Mouse (Mus musculus): Measurements from ENCODE around the gene Gm20388.

Gene Gm20388

DNA sequence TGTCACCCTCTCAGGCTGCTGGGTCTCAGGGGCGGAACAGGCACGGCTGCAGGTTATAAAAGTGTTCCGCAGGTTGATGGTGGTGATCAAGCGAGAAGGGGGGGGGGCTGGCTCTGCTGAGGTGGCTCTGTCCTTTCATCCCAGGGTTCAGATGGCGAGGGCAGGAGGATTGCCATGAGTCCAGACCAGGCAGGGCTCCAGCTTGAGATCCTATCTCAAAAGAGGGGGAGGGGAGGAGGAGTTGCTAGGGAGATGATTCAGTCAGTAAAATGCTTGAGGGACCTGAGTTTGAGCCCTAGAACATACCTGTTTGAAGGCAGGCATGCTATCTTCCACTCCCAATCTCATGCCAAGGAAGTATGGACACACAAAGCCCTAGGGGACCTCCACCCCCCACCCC lies 649.9 kb downstream of the Gm20388 start:
- no peak for DNase-seq

GRCm38 (mm10) chr8:120561539-120562435 lies 651.1 kb downstream of the Gm20388 start:
- DNase-seq: no peak

DNA sequence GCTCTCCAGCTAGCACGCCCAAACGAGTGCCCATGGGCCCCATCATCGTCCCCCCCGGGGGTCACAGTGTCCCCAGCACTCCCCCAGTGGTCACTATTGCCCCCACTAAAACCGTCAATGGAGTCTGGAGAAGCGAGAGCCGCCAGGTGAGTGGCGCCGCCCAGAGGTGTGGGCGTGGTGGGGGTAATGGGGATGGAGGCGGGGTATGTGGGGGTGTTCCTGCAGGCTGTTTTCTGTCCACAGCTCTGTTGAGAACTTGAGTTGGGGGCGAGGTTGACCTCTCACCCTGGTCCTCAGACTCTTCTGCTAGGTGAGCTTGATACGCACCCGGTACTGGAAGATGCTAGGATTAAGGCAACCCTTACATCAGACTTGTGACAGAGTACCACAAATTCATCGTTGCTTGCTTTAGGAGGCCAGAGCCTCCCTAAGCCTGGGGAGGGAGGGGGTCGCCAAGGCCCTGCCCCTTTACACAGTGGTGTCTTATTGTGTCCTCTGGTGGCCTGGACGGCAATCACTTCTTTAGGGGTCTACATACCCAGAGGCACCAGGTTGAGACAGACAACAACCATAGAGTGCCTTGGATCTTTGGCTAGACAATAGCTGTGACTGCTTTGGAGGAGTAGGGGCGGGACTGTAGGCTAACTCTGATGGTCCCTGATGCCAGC lies 652.2 kb downstream of the Gm20388 start:
- DNase-seq: no peak

DNA sequence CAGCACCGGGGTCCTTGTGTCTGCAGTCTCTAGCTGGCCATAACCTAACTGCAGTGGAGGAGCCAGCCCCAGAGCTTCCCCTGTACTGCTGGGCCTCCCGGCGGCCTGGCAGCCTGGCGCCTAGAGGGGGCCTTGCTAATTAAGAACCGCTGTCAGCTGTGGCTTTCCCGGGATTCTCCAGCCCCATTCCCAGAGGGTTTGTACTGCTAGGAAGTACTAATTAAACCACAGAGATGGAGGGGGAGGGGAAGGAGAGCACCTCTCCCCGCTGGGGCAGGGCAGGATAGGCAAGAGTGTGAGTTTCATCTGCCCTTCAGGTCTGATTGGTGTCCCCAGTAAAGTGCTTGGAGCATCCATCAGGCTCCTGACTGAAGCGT lies 652.7 kb downstream of the Gm20388 start:
- DNase-seq: no peak

GRCm38 (mm10) chr8:120563851-120564837 lies 653.5 kb downstream of the Gm20388 start:
- no peak for DNase-seq

DNA sequence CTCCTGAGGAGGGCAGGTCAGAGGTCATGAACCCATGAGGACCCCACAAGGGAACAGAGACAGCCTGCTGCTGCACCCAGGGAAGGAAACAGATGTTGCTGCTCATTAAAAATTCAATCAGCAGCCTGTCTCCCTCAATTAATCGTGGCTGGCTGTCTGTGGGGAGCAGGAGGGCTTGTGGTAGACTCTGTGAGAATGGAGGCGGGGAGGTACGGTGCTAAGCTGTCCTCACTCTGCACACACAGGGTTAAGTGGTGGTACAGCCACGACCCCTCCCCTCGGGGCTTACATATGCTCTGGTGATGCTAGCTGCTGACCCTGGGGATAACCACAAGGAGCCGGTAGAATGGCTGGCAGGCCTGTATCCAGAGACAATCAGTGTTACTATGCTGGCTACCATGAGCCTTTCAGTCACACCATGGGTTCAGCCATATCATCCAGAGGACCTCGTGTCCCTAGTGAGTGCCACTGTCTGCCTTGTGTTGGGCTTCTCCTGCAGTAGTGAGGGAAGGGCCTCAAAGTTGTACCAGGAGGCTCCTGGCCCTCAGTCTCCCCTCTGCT lies 654.6 kb downstream of the Gm20388 start:
- no peak for DNase-seq

DNA sequence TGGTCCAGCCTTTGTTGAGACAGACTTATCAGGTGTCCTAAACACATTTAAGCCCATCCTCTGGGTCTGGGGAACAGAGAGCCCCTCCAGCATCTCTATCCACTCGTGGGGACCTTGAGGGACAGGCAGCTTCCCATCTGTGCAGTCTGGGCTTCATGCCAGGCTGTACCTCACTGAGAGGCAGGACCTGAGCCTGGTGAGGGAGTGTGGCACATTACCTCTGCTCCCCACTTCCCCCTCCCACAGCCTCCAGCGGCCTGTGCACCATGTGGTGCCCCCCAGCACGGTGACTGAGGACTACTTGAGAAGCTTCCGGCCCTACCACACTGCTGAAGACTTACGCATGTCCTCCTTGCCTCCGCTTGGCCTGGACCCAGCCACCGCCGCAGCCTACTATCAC lies 656.0 kb downstream of the Gm20388 start:
- no peak for DNase-seq

DNA sequence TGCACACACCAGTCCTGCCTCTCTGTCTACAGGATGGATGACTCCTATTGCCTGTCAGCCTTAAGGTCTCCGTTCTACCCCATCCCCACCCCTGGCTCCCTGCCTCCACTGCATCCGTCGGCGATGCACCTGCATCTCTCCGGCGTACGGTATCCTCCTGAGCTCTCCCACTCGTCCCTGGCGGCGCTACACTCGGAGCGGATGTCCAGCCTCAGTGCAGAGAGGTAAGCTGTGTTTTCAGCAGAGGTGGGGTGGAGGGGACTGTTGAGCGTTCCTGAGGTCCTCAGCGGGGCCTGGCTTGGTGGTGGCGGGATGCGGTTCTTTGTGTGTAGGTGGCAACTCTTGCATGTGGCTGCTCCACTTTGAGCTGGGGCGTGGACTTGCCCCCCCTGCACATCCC lies 657.1 kb downstream of the Gm20388 start:
- no peak for DNase-seq

GRCm38 (mm10) chr8:120568164-120568798 lies 657.6 kb downstream of the Gm20388 start:
- DNase-seq: no peak

DNA sequence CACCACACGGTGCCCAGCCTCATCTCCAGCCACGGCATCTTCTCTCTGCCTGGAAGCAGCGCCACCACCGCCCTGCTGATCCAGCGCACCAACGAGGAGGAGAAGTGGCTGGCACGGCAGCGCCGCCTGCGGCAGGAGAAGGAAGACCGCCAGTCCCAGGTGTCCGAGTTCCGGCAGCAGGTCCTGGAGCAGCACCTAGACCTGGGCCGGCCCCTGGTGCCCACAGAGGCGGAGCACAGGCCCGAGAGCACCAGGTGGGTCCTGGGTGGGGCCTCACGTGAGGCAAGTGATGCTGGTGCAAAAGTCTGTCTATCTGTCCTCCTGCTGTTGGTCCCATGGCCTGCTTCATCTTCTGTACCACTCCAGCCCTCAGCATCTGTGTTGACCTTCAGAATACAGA lies 658.5 kb downstream of the Gm20388 start:
- no peak for DNase-seq

DNA sequence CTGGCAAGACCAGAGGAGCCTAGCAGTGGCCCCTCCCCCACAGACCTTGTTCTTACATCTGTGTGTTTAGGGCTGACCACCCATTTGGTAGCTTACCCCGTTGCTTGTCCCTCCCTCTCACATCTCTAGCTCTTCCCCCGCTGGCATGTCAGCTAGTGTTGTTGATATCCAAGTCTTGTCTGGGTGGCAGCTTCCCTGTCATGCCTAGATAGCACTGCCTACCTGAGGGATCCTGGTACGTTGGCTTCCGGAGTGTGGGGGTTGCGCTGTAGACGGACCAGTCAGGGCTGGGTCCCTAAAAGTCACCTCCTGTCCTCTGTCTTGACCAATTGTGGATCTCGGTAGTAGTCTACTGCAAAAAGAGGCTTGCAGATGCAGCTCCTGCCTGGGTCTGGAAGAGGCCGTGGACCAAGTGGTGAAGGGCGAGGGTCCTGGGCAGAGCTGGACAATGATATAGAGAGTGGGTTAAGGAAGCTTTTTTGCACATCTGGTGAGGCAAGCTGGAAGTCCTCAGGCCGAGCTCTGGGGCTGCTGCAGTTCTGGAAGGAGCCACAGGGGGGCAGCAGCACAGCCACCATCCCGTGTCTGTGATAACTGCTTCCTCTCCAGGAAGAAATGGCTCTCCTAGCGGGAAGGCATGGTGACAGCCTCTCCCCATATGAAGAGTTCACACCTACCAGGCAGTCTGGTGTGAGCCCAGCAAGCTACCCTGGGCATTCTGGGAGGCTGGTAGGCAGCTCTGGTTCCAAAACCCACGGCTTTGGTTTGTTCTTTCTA lies 659.5 kb downstream of the Gm20388 start:
- no peak for DNase-seq

DNA sequence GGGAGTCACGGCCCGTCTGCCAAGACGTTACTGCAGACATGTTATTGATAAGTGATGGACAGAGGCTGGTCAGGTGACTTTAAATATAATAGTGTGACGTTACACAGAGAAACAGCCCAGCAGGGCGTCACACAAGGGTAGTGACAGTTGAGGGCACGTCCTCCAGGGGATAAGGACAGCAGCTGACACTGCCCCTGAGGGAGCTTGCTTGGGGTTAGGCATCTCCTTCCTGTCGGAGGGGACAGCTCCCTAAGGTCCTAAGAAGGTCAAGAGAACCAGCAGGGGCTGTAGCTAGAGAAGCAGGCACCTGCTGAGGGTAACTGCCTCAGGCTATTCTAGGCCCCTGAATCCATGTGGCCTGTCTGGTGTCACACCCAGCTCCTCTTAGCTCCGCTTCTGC lies 660.9 kb downstream of the Gm20388 start:
- DNase-seq: no peak

- DNase-seq: no peak
Measured at GRCm38 (mm10) chr8:120572534-120572933, 661.9 kb downstream of the Gm20388 start.

DNA sequence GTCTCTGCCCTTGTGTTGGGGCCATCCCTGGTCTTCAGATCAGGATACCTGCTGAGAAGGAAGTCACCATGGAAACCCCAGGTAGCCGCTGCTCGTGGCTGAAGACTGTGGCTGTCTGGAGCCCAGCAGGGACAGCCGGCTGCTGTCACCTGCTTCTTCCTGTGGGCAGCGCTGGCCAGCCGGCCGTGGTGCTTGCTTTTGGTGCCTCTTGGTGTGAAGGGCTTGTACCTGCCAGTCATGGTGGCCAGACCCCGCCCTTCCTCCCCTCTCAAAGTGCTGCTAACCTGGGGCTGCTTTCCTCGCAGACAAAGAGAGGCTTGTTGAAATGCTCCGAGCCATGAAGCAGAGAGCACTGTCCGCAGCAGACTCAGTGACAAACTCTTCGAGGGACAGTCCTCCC lies 663.2 kb downstream of the Gm20388 start:
- no peak for DNase-seq

- DNase-seq: no peak
Measured at GRCm38 (mm10) chr8:120574941-120575340, 664.3 kb downstream of the Gm20388 start.

- no peak for DNase-seq
Measured at GRCm38 (mm10) chr8:120575801-120576200, 665.2 kb downstream of the Gm20388 start.

- DNase-seq: no peak
Measured at GRCm38 (mm10) chr8:120577821-120578220, 667.2 kb downstream of the Gm20388 start.

DNA sequence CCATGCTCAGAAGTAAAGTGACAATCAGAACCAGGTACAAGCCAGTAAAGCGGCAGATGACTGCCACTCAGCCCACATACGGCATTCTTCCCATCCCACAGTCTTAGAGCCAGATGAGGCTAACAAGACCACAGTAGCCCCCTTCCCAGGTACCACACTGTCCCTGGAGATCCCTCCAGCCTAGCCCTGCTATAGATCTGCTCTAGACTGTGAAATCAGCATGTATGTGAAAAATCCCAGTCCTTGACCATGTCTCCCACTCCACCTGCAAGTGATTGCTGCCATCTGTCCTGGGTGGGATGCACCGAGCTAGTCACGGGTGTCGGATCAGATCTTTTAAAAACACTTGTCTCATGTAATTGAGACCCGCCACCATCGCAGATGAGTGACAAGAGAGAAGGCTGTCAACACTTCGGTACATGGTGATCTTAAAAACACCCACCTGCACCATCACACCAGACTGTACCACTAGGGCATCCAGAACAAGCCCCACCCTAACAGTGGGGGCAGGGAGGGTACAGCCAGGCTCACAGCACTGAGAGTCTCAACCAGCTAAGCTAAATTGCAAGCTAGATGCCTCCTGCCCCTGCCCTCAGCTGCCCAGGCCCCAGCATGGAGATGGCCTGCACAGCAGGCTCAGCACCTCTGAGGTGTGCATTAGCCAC lies 669.8 kb downstream of the Gm20388 start:
- DNase-seq: no peak

DNA sequence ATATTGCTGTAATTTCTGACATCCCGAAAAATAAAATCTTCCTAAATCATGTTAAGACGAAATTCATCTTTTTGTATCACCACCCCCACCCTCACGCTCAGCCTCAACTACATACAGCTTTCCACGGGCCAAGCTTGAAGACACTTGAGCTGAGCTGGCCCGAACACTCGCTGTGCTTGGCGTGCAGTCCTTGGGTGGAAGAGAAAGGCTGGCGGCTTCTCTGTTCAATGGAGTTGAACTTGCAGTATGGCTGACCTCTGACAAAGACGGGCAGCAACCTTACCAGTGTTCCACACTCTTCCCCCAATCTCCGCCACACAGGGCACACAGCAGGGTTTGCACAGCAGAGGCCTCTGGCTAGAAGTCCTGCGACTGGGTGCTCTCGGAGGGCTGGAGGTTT lies 670.7 kb downstream of the Gm20388 start:
- DNase-seq: no peak

- DNase-seq: no peak
Measured at GRCm38 (mm10) chr8:120581811-120582210, 671.2 kb downstream of the Gm20388 start.

DNA sequence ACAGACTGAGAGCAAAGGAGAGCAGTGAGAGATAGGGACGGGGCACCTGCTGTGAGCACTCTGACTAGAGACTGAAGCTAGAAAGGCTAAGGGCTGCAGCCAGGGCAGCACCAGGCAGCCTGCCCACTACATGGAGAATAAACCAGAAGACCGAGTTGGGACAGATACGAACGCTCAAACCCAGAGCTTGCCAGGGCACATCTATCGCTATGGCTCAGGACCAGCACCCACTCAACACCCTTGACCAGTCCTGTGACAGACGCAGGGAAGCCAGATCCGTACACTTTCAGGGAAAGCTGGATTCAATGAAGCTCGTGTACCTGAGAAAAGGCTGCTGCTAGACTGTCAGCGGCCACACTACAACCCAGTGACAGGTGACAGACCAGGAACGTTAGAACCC lies 674.9 kb downstream of the Gm20388 start:
- no peak for DNase-seq
